Mouse (Mus musculus) lung, postnatal 36 days (tissue): ENCODE data around the gene Acss3.

Experiments
- DNase-seq: peaks from one replicate; pipeline ENCODE4 v3.0.0; 2022; ENCODE audit warnings: mixed read lengths

The Acss3 gene

GRCm38 (mm10) chr10:106998052-106998625 lies 125.3 kb downstream of the Acss3 start:
- DNase-seq = no peak

GRCm38 (mm10) chr10:106989478-106989877 lies 134.0 kb downstream of the Acss3 start:
- no peak for DNase-seq

GRCm38 (mm10) chr10:106975193-106976141 lies 148.0 kb downstream of the Acss3 start:
- DNase-seq = no peak

- DNase-seq = no peak
Observed at GRCm38 (mm10) chr10:106959026-106959425, 164.4 kb downstream of the Acss3 start.

GRCm38 (mm10) chr10:106941380-106941779 lies 182.1 kb downstream of the Acss3 start:
- DNase-seq = no peak

- DNase-seq = peak; percentile 26
Observed at GRCm38 (mm10) chr10:106939441-106939840, 184.0 kb downstream of the Acss3 start.

GRCm38 (mm10) chr10:106938851-106939250 lies 184.6 kb downstream of the Acss3 start:
- no peak for DNase-seq

- peak; percentile 4 for DNase-seq
Observed at GRCm38 (mm10) chr10:106936996-106937395, 186.5 kb downstream of the Acss3 start.

- DNase-seq = peak; percentile 44
Observed at GRCm38 (mm10) chr10:106932571-106933073, 190.8 kb downstream of the Acss3 start.

GRCm38 (mm10) chr10:106928576-106929332 lies 194.7 kb downstream of the Acss3 start:
- DNase-seq = no peak

- DNase-seq = no peak
Observed at GRCm38 (mm10) chr10:106924798-106925197, 198.7 kb downstream of the Acss3 start.

GRCm38 (mm10) chr10:106924334-106924733 lies 199.1 kb downstream of the Acss3 start:
- no peak for DNase-seq

- DNase-seq = no peak
Observed at GRCm38 (mm10) chr10:106914822-106915221, 208.6 kb downstream of the Acss3 start.

GRCm38 (mm10) chr10:106914275-106914674 lies 209.2 kb downstream of the Acss3 start:
- DNase-seq = no peak

GRCm38 (mm10) chr10:106913032-106913431 lies 210.4 kb downstream of the Acss3 start:
- no peak for DNase-seq

GRCm38 (mm10) chr10:106910108-106910507 lies 213.4 kb downstream of the Acss3 start:
- no peak for DNase-seq

- DNase-seq = no peak
Observed at GRCm38 (mm10) chr10:106896351-106896750, 227.1 kb downstream of the Acss3 start.
